Mouse (Mus musculus) erythroblast, embryonic 14.5 days (primary cell): ENCODE measurements at regions not wholly inside any gene's neighbourhood (a gene's known extent, or its start where the extent isn't known, plus 50 kb on each side); places are given as distances from the start of the nearest gene placed in this dataset.

Experiments used
- GATA1 ChIP-seq: IDR thresholded peaks from 2 replicates; pipeline ENCODE4 v1.6.1; 2012; ENCODE audit warnings: low read length, inconsistent platforms, mixed read lengths
- TAL1 ChIP-seq: IDR thresholded peaks from 3 replicates; pipeline ENCODE4 v1.6.1; 2012; ENCODE audit warnings: low read length, inconsistent platforms, mixed read lengths

DNA sequence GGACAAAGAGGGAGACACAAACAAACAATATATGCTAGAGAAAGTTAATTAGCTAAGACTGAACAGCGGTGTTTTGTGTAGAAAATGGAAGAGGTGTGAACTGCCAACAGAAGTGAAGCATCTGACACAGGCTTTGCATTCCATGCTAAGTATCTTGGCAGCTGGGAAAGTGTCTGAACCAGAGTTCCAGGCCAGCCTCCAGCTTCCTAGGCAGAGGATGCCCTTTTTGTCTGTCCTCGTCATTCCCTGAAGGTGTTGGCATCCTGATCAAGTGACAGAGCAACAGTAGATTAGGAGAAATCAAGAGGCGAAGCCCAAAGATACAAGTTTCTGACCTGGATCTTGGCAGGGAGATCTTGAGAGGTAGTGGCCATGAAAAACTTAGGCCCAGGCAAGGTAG is 452.4 kb downstream of the Epha4 start:
- TF ChIP-seq GATA1 (no peak), TAL1 (no peak)
